Mouse (Mus musculus): ENCODE results near the gene Rftn2.

DNA sequence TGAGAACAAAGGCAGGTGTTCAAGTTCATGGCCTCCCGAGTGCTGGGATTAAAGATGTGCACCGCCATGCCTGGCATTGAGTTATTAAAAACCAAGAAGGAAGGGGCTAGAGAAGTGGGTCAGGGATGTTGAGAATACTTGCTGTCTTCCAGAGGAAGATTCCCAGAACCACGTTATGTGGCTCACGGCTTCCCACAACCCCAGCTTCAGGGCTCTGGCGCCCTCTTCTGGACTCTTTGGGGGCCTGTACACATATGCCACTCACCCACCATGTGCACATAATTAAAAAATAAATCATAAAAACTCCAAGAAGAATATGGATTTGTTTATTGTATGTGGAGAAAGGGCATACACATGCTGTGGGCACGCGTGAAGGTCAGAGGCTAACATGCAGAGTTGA, 64.7 kb downstream of the Rftn2 start:
- TF ChIP-seq CTCF (IDR thresholded peaks at IDR 0.05; ENCODE audit: control insufficient read depth, insufficient read depth, low read length): peak; percentile 58
- no peak for TF ChIP-seq POLR2A (IDR thresholded peaks at IDR 0.05; ENCODE audit: borderline replicate concordance, control insufficient read depth, low read depth, low read length)

Data from bone marrow, adult 2 months (tissue).